Mouse (Mus musculus): ENCODE measurements around the gene Gpank1. TPM values are rescaled to one million over a fixed set of nuclear protein-coding genes. Genes with fewer than 3 reads are reported as not detected.

Gene Gpank1
- polyA plus RNA-seq, 1 experiment: 29.1 TPM

DNA sequence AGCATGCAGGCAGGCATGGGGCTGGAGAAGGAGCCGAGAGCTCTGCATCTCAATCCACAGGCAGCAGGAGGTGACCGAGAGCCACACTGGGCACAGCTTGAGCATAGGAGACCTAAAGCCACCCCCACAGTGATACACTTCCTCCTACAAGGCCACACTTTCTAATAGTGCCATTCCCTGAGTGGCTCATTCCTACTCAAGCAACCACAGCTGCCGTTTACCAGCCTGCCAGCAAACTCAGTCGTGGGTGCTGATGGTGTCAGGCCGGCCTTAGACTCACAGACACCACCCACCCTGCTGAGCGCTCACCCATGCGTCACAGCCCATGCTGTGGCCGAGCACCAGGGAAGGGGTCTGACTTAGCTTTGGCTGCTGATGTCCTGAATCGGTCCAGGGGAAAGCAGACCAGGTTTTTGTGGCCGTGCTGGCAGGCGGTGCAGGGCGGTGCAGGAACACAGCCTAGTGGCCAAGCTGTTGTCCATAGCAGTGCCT lies 24.0 kb upstream of the Gpank1 start:
- H3K27ac ChIP-seq (ENCODE audit: insufficient read depth, low read depth, low read length): no peak overlapping the region
- H3K4me3 ChIP-seq (ENCODE audit: insufficient read depth, low read length): no peak overlapping the region
- peaks cover 6% of the 10 kb centered on the region for H3K4me1 ChIP-seq (ENCODE audit: control insufficient read depth, insufficient read depth, low read length)
- no peak for TF ChIP-seq CTCF (IDR thresholded peaks at IDR 0.05; ENCODE audit: low read depth, low read length)
- no peak for TF ChIP-seq POLR2A (IDR thresholded peaks at IDR 0.05; ENCODE audit: borderline replicate concordance, low read depth, low read length)

DNA sequence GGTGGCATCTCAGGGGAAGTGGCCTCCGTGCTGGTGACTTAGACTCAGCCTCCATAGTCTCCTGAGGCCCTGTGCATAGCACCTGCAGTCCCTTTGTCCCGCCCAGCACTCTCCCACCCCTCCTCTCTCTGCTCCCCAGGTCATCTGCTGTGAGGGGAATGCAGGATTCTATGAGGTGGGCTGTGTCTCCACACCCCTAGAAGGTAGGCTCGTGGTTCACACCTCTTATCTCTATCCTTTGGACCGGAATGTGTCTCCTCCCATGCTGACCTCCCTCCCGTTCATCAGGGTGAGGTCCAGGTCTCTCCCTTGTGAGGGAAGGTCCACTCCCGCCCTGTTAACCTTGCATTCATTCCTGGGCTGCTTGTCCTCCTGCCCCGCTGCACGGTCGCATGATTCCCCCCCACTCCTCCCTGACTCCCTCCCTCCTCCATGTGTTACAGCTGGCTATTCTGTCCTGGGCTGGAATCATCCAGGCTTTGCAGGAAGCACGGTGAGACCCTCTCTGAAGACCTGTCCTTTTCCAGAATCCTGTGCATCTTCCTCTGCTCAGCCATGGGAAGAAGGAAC lies 21.0 kb upstream of the Gpank1 start:
- Histone ChIP-seq H3K4me1 (ENCODE audit: control insufficient read depth, insufficient read depth, low read length) (no peaks in the 10 kb centered on the region), H3K4me3 (ENCODE audit: insufficient read depth, low read length) (no peak overlapping the region), H3K27ac (ENCODE audit: insufficient read depth, low read depth, low read length) (no peak overlapping the region)
- TF ChIP-seq CTCF (IDR thresholded peaks at IDR 0.05; ENCODE audit: low read depth, low read length) (no peak), POLR2A (IDR thresholded peaks at IDR 0.05; ENCODE audit: borderline replicate concordance, low read depth, low read length) (no peak)

DNA sequence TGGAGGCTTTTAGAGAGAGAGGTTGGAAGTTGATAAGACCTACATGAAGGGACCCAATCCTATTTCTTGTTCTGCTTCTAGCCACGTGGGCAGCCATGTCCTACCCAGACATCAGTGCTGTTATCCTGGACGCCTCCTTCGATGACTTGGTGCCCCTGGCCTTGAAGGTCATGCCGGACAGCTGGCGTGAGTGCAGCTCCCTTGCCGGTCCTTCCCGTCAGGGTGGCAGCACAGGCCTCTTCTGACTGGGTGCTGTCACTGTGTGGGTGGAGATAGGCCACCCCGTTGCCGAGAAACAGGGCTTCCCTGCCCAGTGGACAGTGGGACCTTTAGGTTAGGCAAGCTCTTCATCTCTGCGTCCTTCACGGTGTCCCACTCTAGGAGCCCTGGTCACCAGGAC lies 20.1 kb upstream of the Gpank1 start:
- no peak for TF ChIP-seq CTCF (IDR thresholded peaks at IDR 0.05; ENCODE audit: low read depth, low read length)
- TF ChIP-seq POLR2A (IDR thresholded peaks at IDR 0.05; ENCODE audit: borderline replicate concordance, low read depth, low read length): no peak
- no peaks in the 10 kb centered on the region for H3K4me1 ChIP-seq (ENCODE audit: control insufficient read depth, insufficient read depth, low read length)
- H3K27ac ChIP-seq (ENCODE audit: insufficient read depth, low read depth, low read length): no peak overlapping the region
- H3K4me3 ChIP-seq (ENCODE audit: insufficient read depth, low read length): no peak overlapping the region

DNA sequence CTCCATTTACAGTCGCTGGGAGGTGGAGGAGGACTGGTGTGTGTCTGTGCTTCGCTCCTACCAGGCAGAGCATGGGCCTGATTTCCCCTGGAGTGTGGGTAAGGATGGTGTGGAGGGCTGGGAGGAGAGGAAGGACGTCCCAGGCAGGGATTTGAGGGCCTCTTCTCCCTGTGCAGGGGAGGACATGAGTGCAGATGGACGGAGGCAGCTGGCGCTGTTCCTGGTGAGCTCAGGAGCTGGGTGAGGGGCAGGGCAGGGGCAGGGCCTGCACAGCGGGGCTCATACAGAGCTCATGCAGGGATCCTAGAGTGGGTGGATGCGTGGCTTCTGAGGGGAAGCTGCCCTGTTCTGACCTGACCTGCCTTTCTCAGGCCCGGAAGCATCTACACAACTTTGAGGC lies 19.0 kb upstream of the Gpank1 start:
- Histone ChIP-seq H3K4me3 (ENCODE audit: insufficient read depth, low read length) (no peak overlapping the region), H3K27ac (ENCODE audit: insufficient read depth, low read depth, low read length) (no peak overlapping the region), H3K4me1 (ENCODE audit: control insufficient read depth, insufficient read depth, low read length) (no peaks in the 10 kb centered on the region)
- no peak for TF ChIP-seq CTCF (IDR thresholded peaks at IDR 0.05; ENCODE audit: low read depth, low read length)

DNA sequence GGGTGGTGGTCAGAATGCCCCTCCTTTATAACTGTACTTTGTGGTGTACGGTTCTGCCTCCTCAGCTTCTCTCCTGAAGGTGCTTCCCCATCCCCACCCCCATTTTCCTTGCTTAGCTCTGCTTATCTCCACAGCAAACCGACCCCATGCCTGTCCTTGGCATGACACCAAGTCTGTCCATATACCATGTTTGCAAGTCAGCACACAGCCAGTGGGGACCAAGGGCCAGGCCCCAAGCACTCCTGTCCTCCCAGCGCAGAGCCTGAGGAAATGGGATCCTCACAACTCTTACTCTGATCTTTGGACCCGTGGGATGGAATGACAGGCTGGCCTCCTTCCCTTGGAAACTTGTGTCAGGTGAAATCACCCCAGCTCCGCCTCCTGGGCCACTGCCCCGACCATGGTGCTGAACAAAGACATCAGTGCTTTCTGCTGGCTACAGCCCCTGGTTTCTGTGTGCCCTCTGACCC lies 18.0 kb upstream of the Gpank1 start:
- H3K4me3 ChIP-seq (ENCODE audit: insufficient read depth, low read length): no peak overlapping the region
- H3K4me1 ChIP-seq (ENCODE audit: control insufficient read depth, insufficient read depth, low read length): no peaks in the 10 kb centered on the region
- no peak overlapping the region for H3K27ac ChIP-seq (ENCODE audit: insufficient read depth, low read depth, low read length)
- TF ChIP-seq CTCF (IDR thresholded peaks at IDR 0.05; ENCODE audit: low read depth, low read length) (no peak), POLR2A (IDR thresholded peaks at IDR 0.05; ENCODE audit: borderline replicate concordance, low read depth, low read length) (no peak)

DNA sequence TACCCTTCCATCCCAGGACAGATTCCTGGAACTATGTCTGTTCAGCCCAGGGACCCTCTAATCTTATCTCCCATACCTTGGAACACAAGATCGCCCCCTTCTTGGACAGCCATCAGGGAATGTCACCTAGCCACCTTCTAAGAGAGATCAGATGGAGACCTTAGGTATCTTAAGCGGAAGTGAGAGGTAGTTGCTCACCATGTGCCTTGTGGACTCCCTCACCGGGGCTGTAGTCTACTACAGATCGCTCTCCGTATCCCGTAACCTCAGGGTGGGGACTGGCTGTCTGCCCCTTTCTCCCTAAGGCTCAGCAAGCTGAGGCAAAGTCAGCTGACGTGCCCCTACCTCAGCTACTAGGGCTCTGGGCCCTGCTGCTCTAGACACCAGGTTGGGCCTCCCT lies 17.2 kb upstream of the Gpank1 start:
- no peak for TF ChIP-seq CTCF (IDR thresholded peaks at IDR 0.05; ENCODE audit: low read depth, low read length)
- no peak for TF ChIP-seq POLR2A (IDR thresholded peaks at IDR 0.05; ENCODE audit: borderline replicate concordance, low read depth, low read length)
- Histone ChIP-seq H3K4me3 (ENCODE audit: insufficient read depth, low read length) (no peak overlapping the region), H3K4me1 (ENCODE audit: control insufficient read depth, insufficient read depth, low read length) (no peaks in the 10 kb centered on the region), H3K27ac (ENCODE audit: insufficient read depth, low read depth, low read length) (no peak overlapping the region)

DNA sequence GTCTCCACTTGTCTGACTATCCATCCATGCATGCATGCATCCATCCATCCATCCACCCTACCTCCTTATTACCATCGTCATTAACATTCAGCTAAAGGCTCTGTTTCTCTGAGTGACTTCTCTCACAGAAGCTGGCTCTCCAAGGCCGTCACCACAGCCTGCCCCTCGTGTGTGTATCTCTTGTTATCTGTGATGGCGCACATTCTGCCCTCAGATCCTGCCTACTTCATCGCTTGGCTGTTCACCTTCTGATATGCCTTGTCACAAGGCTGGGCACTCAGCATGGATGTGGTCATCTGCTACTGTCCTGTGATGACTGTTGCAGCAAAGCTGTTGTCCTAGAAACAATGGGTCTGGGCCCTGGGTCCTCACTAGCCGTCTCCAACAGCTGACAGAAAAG lies 16.5 kb upstream of the Gpank1 start:
- Histone ChIP-seq H3K4me3 (ENCODE audit: insufficient read depth, low read length) (no peak overlapping the region), H3K27ac (ENCODE audit: insufficient read depth, low read depth, low read length) (no peak overlapping the region), H3K4me1 (ENCODE audit: control insufficient read depth, insufficient read depth, low read length) (no peaks in the 10 kb centered on the region)
- TF ChIP-seq POLR2A (IDR thresholded peaks at IDR 0.05; ENCODE audit: borderline replicate concordance, low read depth, low read length) (no peak), CTCF (IDR thresholded peaks at IDR 0.05; ENCODE audit: low read depth, low read length) (no peak)

DNA sequence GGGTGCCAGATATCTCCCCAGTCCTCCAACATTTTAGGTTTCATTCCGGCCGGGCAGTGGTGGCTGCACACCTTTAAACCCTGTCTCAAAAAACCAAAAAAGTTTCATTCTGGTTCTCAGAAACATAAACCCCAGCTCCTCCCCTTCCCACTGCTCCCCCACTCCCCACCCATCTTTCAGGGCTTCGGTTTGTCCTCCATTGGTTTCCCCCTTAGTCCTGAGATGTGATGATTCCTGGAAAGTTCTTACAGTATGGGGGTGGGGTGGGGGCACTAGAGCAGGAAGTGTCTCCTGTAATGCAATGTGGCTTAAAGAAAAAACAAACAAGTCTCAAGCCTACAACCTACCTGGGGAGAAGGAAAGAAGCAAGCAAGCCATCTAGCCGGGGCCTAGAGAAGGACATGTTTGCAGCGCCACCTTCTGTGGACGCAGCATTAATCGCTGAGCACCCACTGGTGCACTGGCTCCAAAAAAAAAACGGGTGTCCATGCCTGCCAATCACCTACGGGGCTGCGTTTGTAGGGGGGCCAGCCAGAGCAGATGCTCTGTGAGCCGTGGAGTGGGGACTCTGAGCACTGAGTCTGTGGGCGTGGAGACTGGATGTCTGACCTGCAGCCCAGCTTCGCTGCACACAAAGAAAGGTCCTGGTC lies 15.4 kb upstream of the Gpank1 start:
- no peak overlapping the region for H3K27ac ChIP-seq (ENCODE audit: insufficient read depth, low read depth, low read length)
- TF ChIP-seq POLR2A (IDR thresholded peaks at IDR 0.05; ENCODE audit: borderline replicate concordance, low read depth, low read length) (no peak), CTCF (IDR thresholded peaks at IDR 0.05; ENCODE audit: low read depth, low read length) (no peak)
- no peak overlapping the region for H3K4me3 ChIP-seq (ENCODE audit: insufficient read depth, low read length)
- H3K4me1 ChIP-seq (ENCODE audit: control insufficient read depth, insufficient read depth, low read length): no peaks in the 10 kb centered on the region

DNA sequence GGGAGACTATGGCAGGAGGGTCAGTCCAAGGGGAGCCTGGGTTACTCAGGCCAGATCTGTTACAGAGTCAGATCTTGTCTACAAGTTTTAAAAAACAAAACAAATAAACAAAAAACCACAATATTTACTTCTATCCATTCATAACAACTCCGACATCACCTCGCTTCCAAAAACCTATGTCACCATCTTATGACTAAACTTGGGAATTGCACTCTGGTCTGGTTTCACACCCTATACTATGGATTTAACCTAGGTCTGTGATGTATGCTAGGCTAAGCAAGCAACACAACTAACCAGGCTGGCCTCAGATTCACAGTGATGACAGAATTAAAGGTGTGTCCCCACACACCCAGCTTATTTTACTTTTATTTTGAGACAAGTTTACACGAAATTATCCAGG lies 14.7 kb upstream of the Gpank1 start:
- Histone ChIP-seq H3K27ac (ENCODE audit: insufficient read depth, low read depth, low read length) (no peak overlapping the region), H3K4me1 (ENCODE audit: control insufficient read depth, insufficient read depth, low read length) (no peaks in the 10 kb centered on the region), H3K4me3 (ENCODE audit: insufficient read depth, low read length) (no peak overlapping the region)
- TF ChIP-seq POLR2A (IDR thresholded peaks at IDR 0.05; ENCODE audit: borderline replicate concordance, low read depth, low read length) (no peak), CTCF (IDR thresholded peaks at IDR 0.05; ENCODE audit: low read depth, low read length) (no peak)

DNA sequence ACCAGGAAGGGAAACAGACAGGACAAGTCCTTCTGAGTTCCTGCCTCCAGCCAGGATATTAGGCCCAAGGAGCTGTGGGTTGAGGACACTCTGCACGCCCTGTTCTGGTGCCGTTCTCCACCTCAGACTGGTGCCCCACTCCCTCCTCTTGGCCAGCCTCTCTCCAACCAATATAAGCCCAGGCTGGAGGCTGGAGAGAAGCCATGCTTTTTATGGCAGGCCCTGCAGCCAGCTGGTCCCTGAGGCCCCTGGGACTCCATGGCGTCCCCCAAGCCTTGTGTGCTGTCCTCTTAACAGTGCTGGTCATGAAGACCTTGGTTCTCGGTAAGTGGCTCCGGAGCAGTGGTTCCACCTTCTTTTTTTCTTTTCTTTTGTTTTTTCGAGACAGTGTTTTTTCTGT lies 13.2 kb upstream of the Gpank1 start, which contains the start of gene Ly6g5c:
TSS of gene Ly6g5c (plus strand) at position 183 of the 400 bp plus-strand sequence.
- TF ChIP-seq CTCF (IDR thresholded peaks at IDR 0.05; ENCODE audit: low read depth, low read length) (no peak), POLR2A (IDR thresholded peaks at IDR 0.05; ENCODE audit: borderline replicate concordance, low read depth, low read length) (no peak)
- Histone ChIP-seq H3K4me1 (ENCODE audit: control insufficient read depth, insufficient read depth, low read length) (no peaks in the 10 kb centered on the region), H3K4me3 (ENCODE audit: insufficient read depth, low read length) (no peak within 1 kb of the TSS), H3K27ac (ENCODE audit: insufficient read depth, low read depth, low read length) (no peak within 1 kb of the TSS)
